Mouse (Mus musculus) right cerebral cortex, postnatal 25 days (tissue): ENCODE measurements around the gene Slc2a1.

Source experiments
- DNase-seq: peaks from one replicate; pipeline ENCODE4 v3.0.0; 2022

Gene Slc2a1

DNA sequence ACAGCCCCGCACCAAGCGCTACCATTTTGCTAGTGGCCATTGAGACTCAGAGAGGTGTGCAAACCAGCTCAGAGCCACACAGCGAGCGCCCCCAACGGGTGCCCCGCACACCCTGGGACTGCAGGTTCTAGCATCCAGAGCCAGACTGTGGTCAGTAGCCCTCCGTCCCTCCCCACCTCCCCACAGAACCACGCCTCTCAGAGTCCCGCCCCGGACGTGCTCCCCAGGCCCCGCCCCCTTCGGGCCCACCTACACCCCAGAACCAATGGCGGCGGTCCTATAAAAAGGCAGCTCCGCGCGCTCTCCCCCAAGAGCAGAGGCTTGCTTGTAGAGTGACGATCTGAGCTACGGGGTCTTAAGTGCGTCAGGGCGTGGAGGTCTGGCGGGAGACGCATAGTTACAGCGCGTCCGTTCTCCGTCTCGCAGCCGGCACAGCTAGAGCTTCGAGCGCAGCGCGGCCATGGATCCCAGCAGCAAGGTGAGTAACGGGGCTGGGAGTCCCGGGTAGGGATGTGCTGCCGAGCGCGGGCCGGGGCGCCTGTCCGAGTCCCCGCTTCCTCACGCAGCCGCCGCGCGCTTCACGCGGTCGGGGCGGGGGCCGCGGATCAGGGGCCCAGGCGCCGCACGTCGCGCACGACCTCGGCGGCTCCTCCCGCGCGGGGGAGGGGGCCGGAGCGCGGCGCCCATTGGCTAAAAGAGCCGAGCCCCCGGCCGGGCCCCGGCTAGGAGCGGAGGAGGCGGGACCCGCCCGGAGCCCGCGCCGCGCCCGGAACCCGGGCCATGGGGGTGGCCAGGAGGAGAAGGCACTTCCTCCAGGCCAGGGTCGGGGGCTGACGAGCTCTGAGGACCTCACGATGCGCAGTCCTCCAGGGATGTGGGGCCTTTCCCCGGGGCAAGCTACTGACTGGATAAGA, at the start of gene Slc2a1:
TSS of gene Slc2a1 (plus strand) at position 217 of the 914 bp plus-strand sequence.
- peak; percentile 87 for DNase-seq

DNA sequence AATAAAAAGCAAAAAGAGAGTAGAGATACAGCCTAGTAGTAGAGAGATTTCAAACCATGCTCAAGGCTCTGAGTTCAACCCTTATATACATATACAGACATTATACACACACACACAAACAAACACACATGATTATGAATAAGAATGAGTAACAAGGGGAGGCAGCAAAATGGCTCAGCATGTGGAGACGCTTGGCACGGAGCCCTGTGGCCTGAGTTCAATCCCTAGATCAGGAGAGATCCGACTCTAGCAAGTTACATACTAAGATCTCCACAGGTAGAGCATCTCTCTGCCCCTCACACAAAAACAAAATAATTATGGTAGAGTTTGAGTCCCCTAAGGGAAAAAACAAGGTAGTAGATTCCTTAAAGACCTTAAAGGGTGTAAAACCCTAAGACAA, 41.7 kb upstream of the Slc2a1 start:
- no peak for DNase-seq

DNA sequence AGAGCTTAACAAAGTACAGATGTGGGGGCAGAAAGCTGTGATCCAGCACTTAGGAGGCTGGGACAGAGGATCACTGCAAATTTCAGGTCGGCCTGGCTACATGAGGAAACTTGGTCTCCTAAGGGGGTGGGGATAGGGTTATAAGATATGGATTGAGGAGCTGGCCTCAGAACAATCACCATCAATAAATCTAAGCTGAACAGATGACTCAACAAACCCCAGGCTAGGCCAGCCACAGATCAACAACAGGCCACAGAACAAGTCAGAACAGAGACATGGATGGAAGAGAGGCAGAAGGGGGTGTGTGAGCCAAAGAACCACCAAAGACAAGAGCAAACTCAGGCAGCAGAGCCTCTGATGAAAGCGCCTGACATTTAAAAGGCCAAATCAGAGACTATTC, 41.3 kb upstream of the Slc2a1 start:
- DNase-seq: no peak

DNA sequence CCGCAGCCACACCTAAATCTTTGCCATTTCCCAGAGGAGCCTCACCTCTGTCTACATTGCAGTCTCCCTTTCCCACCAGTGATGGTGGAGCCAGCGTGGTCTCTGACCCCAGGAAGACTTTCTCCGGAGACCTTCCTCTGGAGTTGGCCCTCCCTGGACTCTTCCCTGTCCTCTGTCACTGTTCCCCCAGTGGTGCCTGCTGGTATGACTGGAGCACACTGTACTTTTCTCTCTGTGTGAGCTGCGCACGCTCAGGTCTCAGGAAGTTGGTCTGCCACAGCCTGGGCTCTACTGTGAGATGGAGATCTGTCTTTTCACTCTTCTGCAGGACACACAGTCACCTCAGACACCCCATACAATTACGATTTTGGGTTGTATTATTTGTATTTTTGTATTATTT, 39.6 kb upstream of the Slc2a1 start:
- no peak for DNase-seq

DNA sequence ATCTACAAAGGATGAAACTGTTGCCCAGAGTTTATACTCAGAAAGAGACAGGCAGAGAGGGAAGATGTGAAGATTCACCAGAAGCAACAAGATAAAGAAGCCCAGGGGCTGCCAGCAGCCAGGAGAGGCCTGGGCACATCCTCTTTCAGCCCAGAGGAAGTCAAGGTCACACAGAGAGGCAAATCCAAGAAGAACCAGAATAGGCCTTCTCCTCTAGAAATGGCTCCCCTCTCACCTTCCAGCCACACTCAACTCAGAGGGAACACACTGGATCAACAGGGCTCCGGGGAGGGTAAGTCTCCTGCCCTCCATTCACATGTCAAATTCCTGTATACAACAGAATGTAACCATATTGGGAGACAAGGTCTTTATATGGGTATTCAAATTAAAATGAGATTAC, 38.3 kb upstream of the Slc2a1 start:
- DNase-seq: no peak

DNA sequence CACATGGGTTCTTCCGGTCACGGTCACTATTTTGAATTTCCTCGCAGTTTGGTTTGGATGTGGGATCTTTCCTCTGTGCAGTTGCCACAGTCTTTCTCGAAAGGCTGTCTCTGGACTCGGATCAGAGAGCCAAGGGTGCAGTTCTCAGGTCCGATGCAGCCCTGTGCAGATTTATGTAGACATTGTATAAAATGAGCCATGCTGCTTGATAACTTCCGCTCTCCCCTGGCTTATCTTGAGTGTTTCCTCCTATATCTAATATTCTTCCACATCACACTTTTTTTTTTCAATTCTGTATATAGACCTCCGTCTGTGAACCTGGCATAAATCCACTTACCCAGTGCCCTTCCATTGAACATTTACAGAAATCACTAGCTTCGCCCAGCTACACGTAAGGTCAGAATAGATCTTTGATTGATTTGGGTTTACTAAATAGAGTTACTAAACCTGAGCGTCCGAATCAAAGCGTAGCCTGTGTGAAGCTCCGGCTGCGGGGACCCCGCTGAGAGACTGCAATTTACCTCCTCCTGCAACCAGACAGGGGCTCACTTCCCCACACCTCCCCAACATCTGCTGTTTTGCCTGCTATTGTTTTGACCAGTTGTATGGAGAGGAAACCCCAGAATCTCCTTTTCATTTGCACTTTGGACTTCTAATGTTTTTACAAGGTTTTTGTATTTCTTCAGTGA, 37.4 kb upstream of the Slc2a1 start:
- DNase-seq: no peak

DNA sequence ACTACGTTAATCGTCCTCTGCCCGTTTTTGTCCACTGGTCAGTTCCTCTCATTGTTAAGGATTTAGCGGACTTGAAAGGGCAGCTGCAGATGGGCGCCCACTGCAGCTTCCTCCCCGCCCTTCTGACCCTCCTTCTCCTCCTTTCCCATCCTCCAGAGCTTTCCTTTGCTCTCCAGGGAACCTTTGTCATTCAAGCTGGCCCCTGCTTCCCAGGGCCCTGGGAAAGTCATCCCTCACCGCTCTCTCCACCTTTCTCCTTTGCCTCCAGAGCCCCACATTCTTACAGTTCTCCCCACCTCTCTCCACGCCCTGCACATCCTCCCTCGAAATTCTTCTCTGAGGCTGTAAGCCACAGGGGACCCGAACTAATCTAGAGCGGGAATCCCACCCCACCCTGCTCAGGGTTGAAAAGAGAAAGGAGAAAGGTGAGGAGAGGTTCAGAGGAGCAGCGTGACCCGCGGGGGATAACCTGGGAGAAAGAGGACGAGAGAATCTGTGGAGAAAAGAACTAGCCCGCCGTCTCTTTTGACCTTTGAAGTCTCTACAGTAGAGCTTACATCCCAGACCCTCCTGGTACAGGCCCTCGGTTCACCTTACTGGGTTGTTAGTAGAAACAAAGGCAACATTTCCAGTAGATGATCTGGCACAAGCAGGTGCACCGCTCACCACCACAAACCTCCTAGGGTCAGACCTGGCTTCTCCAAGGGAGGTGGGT, 36.7 kb upstream of the Slc2a1 start:
- no peak for DNase-seq

DNA sequence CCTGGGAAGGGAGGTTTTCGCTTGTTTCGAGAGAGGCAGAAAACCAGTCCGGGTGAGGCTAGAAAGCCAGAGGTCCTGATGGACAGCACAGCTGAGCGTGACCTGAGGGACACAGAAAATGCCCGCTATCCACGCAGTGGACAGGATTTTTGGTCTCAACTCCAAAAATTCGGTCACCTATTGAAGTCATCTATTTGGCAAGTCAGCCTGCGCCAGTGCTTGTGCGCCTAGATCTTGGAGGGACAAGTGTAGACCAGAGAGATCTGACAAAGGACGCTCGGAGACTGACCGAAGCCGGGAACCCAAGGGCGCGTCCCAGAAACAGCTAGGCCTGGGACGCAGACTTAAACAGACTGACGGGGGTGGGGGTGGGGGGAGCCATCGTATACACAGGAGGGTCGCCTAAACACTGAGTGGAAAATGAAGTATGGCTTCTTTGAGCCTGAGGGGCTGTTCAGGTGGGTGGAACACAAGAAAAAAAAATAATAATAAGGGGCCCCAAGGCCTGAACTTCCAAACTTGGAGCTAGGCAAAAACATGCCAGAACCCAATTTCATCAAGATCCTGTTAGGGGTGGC, 36.1 kb upstream of the Slc2a1 start:
- no peak for DNase-seq

DNA sequence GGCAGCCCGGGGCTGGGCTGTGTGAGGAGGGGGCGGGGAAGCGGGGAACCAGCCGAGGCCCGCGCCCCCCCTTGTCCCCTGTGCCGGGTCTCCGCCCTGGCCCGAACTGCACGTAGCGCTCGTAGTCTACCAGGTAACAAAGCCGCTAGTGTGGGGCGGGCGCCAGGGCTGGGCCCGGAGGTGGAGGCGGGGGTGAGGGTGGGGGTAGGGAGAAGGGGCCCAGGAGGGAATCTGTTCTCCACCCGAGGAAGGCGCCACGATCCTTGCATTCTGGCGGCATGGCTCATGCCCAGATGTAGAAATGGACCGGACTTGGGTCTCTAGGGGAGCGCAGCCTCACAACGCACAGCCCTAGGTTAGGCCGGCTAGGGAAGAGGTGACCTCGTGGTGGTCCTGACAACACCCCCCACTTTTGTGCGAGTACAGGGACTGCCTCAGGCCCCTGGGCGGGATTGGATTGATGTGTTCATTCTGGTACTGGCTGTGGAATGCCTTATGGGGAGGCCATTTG, 35.5 kb upstream of the Slc2a1 start:
- DNase-seq: no peak

DNA sequence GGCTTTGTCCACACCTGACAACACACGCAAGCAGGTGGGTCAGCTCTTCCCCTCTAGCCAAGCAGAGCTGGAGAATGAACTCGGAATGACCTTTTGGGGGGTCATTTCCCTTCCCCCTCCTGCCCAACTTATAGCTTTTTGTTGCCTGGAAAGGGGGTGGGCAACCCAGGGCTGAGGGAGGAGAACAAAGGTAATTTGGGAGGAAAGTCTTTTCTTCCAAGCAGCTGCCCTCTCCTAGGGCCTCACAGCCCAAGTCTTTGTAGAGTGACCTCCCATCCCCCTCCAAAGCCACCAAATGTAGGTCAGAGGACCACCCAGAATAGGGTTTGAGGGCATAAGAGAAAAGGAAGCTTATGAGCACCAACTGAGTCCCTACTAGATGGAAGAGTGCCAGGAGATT, 34.9 kb upstream of the Slc2a1 start:
- no peak for DNase-seq

DNA sequence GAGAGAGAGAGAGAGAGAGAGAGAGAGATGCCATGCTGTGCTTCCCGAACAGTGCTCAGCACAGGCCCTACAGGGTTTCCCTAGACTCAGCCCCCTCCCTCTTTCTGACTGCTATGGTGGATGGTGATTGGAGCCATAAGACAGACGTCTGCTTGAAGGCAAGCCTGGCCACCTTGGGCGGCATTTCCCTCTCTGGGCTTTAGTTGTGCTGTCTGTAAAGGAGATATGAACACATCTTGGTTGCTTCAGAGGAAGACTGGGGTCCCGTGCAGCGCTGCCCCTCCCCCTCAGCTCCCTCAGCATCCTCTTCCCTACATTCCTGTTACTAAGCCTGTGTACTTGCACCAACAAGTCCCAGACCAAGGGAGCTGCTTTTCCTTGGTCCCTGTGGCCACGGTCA, 33.9 kb upstream of the Slc2a1 start:
- DNase-seq: no peak

DNA sequence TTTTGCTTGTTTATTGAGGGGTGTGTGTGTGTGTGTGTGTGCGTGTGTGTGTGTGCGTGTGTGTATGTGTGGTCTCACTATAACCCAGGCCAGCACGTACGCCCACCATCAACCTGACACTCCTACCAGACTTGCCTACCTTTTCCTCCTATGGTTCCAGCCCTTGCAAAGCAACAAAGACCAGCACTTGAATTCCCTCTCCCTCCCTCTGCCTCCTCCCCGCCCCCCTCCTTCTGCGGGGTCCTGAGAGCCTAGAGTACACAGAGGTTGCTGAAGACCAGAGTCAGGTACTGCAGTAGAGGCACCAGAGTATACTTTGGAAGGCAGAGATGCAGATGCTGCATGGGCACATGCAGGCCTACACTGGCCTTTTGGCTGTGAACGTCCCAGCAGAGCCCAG, 33.2 kb upstream of the Slc2a1 start:
- no peak for DNase-seq

DNA sequence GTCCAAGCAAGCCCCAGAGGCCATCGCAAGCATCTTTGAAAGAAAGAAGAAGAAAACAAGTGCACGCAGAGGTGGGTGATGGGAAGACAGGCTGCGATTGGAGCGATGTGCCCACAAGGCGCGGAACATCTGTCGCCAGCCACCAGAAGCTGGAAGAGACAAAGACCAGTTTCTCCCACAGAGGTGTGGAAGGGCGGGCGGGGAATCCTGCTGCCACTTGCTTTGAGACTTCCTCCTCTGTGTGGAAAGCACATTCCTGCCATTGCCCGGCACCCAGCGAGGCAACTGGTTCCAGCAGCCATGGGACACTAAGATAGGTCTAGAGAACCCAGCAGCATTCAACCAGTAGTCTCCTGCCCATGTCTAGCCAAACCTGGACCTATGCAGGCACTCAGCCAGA, 32.2 kb upstream of the Slc2a1 start:
- DNase-seq: no peak

DNA sequence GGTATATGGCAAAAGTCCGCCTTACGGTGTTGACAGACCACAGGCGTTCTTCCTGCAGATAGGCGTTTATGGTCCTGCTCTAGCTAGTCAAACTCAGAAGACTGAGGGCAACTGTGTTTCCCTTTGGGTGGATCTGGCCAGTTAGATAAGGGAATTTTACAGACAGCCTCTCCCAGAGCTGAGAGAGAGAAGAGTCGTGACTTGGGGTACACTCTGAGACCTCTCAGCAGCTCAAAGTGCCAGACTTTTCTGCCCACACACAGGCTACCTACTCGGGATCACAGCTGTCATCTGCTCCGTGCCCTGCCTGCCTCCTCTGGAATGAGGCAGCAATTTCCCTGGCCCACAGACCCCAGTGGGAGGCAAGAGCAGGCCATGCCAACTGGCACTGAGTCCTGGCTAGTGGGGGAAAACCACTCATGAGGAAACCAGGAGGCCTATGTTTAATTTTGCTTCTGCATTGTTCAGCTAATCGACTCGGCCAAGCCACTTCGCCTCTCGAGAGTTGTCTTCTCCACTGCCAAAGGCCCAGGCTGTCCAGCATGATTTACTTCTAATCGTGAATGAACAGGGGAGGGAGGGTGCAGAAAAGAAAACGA, 31.3 kb upstream of the Slc2a1 start:
- peak; percentile 13 for DNase-seq

DNA sequence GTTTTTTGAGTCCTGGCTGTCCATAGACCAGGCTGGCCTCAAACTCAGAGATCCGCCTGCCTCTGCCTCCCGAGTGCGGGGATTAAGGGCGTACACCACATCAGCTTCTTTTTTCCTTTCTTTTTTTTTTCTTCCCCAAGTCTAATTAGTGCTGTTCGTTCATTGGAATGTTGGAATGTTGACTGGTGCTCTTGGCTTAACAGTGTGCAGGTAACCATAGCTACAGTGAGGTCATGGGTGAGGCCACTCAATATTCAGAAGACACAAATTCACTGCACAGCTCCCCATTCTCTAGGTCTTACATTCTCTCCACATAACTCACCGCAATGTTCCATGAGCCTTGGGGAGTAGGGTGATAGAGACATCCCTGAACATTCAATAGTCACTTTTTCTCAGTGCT, 28.6 kb upstream of the Slc2a1 start:
- DNase-seq: no peak

DNA sequence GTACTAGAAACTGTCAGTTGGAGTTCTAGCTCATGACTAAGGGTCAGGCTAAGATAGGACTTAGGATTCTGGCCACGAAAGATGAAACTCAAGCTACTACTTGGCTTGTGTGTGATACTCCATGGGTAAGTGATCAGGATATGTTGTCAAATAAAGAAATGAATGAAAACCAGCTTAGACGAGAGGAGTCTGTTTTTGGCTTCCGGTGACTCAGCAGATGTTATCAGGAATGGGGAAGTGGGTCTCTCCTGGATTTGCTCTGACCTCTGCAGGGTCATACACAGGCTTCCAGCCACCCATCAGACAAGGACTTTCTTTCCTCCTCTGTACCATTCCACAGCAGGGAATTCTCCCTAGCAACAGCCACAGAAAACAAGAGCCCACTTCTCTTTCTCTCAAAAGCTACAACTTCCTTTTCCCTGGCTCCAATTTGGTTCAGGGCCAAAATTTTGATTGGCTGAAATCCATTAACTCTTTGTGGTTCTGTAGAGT, 25.7 kb upstream of the Slc2a1 start:
- DNase-seq: no peak

DNA sequence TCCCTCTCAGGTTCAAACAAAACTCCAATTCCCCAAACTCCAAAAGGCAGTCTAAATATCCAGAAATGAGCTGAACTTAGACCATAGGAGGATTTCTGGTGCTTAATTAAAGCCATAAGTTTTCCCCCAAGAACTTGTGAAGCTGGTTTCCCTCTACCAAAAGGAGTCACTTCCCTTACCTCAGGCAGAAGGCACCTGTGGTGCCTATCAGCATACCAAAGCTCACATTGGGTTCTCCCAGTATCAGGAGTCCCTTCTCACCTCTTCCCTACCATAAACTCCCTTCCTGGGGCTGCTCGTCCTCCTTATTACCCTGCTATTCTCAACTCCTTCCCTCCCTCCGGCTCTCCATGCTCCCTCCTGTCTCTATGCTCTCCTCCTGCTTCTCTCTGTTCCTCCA, 20.1 kb upstream of the Slc2a1 start:
- DNase-seq: no peak

DNA sequence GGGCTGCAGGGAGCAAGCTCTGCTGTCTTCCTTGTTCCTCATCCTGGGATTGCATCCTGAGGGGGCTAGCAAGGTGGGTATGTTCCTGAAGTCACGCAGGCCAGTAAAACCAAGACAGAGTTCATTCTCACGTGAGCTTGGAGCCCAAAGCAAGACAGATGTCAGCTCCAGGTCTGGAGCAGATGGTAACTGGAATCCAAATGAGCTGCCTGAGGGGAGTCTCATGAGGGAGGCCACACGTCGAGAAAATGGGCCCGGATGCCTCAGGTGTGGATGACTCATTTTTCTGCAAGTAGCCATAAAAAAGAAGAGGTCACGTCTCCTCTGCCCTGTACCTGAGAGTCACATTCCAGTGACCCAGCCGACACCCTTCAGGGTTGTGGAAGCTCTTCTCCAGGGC, 14.6 kb upstream of the Slc2a1 start:
- DNase-seq: no peak

DNA sequence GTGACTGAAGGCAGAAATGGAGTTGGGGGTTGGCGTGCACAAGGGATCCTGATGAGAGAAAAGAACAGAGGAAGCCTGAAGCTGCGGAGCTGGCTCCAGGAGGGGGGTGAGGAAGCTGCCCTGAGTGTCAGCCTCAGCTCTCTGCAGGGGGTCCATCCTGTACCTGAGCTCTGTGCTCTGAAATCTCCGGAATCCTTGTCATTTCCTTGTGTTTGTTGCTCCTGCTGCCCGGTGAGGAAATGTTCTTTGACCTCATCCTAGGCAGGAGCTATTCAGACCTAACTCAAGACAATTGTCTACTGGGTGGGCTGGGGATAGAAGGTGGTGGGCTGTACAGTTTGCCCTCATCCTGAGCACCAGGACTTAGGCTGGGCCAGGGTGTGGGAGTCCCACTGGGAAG, 13.5 kb upstream of the Slc2a1 start:
- DNase-seq: no peak

DNA sequence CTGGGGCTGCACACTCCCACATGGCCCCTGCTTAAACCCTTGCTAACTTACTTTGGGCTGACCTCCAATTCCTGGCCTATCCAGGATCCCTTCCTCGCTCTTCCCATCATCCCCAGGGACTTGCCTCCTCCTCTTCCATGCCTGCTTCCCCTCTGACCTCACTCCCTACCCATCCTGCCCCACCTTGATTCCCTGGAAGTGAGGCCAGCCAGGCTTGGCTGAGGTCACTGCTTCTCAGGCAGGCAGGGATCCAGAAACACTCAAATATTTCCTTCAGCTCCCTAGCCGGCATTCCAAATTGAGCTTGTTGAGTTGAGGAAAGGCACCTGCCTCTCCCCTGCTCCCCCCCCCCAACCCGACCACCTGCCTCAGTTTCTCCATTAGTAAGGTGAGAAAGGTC, 12.1 kb upstream of the Slc2a1 start:
- no peak for DNase-seq

DNA sequence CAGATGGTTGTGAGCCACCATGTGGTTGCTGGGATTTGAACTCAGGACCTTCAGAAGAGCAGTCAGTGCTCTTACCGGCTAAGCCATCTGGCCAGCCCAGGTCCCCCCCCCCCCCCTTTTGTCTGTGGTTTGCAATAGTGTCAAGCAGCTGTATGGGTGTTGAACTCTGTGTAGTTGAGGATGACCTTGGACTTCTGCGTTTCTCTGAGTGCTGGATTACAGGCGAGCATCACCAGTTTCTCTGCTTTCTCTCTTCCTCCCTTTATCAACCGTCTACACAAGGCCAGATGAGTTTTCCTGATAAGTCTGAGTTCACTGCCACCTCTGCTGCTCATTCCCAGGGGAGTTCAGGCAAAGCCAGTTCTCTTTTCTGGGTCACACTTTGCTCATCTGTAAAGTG, 11.1 kb upstream of the Slc2a1 start:
- no peak for DNase-seq
